Mouse (Mus musculus): ENCODE data around the gene Megf6. TPM values are rescaled to one million over a fixed set of nuclear protein-coding genes. Genes with fewer than 3 reads are reported as not detected.

Megf6 gene
- total RNA-seq, 2 experiments from 2014 or later = 5.1 to 5.2 TPM

- DNase-seq = no peak
Measured at GRCm38 (mm10) chr4:154213586-154213985, 43.1 kb downstream of the Megf6 start.

DNA sequence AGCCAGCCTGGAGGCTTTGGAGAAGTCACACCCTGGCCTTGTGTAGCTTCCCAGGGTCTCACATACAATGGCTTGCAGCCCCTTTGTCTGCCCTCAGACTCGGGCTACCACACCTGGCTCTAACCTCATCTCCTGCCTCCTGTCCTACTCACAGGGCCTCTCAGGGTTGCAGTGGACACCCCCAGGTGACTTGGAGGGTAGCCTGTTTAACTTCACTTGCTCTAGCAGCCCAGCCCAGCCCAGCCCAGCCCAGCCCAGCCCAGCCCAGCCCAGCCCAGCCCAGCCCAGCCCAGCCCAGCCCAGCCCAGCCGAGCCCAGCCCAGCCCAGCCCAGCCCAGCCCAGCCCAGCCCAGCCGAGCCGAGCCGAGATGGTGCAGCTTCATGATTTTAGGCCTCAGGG lies 43.5 kb downstream of the Megf6 start:
- DNase-seq = no peak

DNA sequence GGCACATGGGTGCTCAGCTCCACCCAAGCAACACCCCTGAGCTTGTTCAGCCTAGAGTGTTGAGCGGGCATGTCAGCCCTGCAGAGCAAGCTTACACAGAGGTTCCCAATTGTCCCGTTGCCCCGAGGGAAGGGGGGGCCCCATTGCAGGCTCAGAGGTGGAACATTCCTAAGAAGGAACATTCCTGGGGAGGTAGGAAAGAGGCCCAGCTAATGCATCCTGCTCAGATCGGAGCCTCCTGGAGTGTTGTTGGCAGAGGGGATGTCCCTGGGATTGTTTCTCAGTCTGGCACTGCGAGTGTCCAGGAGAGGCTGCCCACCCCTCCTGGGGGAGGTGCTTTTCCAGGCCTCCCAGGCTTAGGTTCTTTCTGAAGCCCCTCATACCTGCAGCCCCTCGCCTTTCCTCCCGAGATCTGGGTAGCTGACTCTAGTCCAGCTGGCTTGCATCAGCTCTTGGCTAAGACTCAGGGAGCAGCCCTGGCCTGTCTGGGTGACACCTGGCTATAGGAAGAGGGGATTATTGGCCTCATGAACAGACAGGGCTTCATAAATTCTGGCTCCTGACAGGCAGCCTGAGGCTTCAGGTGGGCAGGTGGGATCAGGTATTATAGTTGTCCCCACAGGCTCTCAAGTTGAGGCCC lies 47.3 kb downstream of the Megf6 start:
- no peak for DNase-seq

DNA sequence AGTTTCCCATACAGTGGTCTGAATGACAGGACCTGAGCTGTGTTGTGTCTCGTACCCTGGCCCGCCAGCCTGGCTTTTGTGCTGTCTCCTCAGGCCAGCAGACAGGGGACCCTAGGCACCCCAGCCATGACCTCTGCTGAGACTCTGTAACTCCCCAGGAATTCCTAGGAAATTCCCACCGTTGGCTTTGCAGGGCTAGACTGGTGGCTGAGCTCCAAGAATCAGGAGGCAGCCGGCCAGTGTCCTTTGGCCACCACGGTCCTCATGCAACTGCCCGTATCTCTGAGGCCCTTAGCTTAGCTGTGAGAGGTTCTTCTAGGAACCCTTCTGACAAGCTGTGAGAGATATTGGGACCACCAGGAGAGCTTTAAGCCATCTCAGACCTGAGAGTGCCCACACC lies 52.2 kb downstream of the Megf6 start:
- DNase-seq = no peak

DNA sequence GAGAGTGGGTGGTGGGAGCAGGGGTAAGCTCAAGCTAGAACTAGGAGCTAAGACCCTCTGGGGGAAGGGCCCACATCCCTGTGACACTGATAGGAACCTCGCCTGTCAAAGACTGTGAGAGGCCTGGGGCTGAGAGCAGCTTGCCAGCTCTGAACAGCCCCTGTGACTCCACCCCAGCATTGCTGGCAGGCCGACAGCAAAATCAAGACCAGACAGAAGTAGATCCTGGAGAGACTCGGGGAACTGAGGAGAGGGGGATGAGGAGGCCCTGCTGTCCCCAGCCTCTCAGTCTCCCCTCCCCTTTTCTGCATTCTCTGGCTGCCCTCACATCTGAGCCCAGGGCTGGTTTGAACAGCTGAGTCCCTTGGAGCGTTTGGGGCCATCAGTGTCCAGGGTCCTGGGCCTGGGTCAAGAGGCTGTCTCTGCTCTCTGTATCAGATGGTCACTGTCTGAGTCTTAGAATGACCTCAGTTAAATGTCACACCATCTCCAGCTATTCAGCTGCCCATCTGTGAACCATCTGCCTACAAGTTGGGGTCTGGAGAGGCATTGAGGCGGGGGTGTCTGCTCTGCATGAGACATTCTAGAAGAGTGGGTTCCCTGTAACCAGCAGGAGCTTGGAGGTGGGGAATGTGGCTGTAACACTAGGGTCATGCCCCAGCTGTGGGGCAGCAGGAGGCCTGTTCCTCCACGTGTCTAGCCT lies 53.9 kb downstream of the Megf6 start:
- no peak for DNase-seq

DNA sequence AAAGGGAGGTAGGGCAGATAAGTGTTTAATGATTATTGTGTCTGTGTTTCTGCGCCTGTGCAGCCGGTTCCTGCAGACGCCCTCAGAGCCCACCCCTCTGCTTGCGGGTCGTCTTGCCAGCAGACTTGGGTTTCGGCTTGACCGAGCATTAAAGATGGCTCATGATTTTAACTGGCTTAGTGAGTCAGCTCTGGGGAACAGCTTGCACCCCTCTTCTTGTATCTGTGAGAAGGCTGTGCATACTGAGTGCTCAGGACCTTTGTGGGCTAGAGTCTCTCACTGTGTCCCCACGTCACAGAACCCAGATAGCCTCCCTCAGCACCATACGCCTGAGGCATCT lies 54.4 kb downstream of the Megf6 start:
- no peak for DNase-seq

DNA sequence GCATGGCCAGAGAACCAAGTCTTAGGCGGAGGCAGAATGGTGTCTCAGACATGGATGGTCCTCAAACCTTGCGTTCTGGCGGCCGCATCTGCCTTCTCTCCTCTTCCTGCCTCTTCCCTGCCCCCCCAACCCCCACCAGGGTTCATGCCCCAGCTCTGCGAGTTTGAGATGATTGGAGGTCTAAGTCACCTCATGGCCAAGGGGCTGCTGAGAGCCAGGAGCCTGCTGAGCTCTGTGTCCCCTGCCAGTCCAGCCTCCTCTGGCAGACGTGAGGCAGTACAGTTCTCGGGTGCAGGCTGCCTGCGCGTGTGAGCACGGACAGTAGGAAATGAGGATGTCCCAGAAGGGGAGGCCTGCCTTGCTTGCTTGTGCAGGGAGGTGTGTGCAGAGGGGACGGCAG lies 56.1 kb downstream of the Megf6 start:
- DNase-seq = no peak

- no peak for DNase-seq
Measured at GRCm38 (mm10) chr4:154228336-154228735, 57.8 kb downstream of the Megf6 start.

DNA sequence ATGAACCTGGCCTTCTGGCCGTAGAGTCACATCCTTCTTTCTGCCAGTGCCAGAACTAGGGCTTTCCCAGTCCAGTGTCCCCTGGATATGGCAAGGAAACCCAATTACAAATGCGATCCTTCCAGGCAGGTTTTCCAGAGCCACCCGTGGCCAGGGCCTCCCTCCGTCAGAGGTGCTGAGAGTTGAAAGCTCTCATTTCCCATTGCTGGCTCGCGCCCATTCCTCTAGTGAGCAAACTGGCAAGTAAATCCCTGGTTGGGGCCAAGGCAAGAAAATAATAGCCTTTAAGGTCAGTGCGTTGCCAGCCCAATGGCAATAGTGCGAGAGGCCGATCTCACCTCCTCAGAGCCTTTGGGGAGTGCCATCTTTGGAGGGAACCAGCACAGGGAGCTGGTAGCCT lies 59.0 kb downstream of the Megf6 start:
- DNase-seq = no peak

- DNase-seq = no peak
Measured at GRCm38 (mm10) chr4:154231380-154231779, 60.9 kb downstream of the Megf6 start.

DNA sequence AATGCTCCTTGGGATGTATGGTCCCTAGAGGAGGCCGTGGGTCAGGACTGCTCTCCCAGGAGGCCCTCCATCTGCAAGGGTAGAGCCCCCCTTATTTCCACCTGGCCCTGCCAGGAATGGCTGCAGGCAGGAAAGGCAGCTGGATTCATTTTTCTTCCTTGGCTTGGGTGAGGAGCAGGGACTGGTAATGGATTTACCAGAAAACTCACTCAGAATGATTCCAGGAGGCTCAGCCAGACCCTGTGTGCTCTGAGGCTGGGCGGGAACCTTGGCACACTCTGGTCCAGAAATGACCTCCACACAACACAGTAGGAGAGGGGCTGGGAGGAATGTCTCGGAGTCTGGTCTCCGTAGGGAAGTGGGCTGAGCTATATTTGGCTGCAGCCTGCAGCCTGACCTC lies 61.8 kb downstream of the Megf6 start:
- DNase-seq = no peak

DNA sequence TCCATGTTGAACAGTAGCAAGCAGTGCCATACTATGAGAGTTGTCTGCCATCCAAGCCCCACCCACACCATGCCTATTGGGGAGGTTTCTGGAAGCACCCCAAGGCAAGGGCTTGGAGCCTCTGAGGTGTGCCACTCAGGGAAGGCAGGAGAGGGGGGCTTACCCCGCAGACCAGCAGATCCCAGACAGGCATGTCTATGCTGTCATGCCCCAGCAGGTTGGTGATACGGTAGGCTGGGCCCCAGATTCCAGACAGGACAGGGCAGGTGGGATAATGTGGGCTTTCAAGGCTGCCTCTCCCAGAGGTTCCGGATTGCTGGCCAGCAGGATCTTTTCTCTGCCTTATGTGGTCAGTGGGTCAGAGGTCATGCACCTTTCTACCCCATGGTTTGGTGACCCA lies 65.5 kb downstream of the Megf6 start:
- DNase-seq = no peak

DNA sequence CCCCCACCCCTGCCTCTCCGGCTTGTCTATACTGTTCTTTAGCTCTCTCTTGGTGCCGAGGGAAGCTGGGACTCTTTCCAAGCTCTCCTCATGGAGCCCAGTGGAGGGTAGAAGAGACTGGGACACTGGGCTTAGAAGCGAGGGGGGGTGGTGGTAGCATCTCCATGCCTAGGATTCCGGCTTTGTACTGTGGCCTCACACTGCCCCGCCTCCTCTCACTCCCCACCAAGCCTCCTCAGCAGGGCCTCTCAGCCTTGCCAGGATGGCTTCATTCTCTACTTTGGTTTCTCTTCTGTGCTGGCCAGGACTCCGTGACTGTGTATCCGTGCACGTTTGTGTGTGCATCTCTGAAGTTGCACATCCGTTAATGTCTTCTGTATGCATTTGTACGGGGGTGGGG lies 66.4 kb downstream of the Megf6 start:
- no peak for DNase-seq

DNA sequence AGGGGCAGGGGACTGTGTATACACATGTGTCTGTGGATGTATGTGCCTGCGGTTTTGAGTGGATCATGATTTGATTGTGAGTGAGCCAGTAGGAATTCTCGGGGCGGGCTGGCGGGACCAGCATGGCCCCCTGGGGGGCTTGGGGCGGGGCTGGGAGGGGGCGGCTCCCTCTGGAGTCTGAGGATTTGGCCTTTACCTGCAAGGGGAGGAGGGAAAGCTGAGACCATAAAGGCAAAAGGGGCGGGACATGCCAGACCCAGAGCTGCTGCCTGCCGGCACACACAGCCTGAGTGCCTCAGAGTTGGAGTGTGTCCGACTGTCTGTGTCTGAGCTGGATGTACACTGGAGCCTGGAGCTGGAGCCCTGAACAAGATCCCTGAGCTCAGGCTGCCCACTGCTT lies 66.8 kb downstream of the Megf6 start:
- no peak for DNase-seq

GRCm38 (mm10) chr4:154239199-154239598 lies 68.7 kb downstream of the Megf6 start:
- no peak for DNase-seq

- DNase-seq = no peak
Measured at GRCm38 (mm10) chr4:154240608-154241007, 70.1 kb downstream of the Megf6 start.

- DNase-seq = no peak
Measured at GRCm38 (mm10) chr4:154245342-154245741, 74.8 kb downstream of the Megf6 start.

- DNase-seq = no peak
Measured at GRCm38 (mm10) chr4:154246115-154247040, 75.8 kb downstream of the Megf6 start.

DNA sequence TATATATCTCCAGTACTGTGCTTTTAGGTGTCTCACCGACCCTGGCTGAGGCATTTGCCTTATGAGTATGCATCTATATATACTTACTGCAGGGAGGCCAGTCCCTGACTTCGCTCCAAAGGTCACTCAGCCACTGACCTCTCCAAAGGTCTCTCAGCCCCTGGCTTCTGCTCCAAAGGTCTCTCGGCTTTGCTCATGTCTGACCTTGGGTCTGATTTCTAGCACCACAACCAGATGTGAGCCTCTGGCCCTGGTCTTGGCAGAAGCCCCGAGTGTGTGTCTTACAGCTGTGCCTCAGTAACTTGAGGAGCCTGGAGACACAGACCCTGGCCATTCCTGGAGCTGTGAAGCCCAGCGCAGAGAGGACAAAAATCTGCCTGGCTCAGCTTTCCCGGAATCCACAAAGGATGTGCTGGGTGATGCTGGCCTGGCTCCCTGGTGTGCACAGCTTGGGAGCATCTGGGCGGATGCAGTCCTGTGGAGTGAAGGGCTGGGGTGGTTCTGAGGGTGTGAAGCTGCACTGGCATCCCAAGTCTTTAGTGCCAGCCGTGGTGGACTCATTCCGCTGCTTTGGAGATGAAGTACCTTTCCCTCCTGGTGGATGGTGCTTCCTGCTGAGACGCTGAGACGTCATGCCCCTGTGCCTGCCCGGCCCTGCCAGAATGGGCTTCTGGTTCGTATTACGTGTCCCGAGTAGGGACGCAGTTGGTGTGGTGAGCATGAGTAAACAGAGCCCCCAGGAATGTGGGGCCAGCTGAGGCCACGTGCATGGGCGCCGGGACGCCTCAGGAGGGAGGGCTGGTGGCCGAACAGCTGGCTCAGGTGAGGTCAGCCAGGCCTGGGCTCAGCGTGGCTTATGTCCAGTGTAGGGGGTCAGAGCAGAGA lies 76.9 kb downstream of the Megf6 start:
- no peak for DNase-seq

DNA sequence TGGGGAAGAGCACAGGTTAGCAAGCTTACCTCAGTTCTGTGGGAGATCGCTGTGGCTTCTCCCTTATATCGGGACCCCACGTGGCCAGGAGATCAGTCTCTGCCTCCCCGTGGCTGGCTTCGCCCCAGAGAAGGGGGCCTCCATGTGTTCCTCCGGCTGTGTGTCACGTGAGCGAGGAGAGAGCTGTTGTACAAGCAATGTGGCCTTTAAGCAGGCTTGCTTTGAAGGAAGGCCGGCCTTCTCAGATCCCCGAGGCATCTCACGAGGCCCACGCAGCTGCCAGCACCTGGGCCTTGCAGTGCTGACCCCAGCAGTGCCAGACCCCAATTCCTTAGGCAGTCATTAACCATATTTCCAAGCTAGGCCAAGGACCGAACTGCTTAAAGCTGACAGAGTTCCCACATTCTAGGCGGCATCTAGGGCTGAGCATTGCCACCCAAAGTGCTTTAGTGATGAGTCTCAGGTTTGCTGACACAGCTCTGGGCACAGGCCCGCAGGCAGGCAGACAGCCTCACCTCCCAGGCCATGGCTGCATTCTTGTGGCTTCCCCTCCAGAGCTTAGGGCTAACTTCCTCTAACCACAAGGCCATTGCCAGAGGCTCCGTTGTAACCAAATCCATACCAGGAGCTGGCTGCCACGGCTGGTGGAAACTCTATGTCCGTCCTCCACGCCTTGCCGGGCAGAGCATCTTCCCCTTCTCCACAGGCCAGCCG lies 77.7 kb downstream of the Megf6 start:
- DNase-seq = no peak

DNA sequence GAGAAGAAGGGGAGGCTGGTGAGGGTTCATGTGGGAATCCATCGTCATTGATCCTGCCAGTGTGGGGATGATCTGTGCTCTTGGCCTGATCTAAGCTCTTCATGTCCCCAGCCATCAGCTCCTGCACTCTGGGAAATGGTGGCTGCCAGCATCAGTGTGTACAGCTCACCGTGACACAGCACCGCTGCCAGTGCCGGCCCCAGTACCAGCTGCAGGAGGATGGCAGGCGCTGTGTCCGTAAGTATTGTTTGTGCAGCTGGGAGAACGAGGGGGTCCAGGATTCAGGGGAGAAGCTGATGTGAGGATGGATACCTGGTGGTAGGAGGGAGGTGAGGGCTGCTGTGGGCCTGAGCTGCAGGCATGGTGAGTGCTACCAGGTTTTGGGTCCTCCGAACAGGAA lies 78.8 kb downstream of the Megf6 start:
- no peak for DNase-seq

All from layer of hippocampus, postnatal 36 days (tissue).